Mouse (Mus musculus) stomach, embryonic 16.5 days (tissue): ENCODE data around the gene Pde6b. TPM values are rescaled to one million over a fixed set of nuclear protein-coding genes. Genes with fewer than 3 reads are reported as not detected.
A peak's percentile ranks its signal among the peaks of the same experiment; 100 is the strongest.

Experiments
- ATAC-seq: fragments of 200-750 bp; cut with Nextera tagmentation; 2 replicates; pipeline ENCODE4 v1.8.0; 2017; ENCODE audit warnings: moderate number of reproducible peaks, moderate TSS enrichment; ENCODE audit not compliant: insufficient read depth, low FRiP score
- H3K27ac ChIP-seq: fragments of 300-500 bp; sonication (generic); 2 replicates; pipeline ENCODE4 v1.5.1; 2014; ENCODE audit warnings: low read length
- H3K27me3 ChIP-seq: fragments of 300-500 bp; sonication (generic); 2 replicates; pipeline ENCODE4 v1.6.1; 2014; ENCODE audit warnings: low read length, control low read depth, mixed read lengths; ENCODE audit not compliant: control insufficient read depth, insufficient read depth
- H3K36me3 ChIP-seq: fragments of 300-500 bp; sonication (generic); 2 replicates; pipeline ENCODE4 v1.6.1; 2014; ENCODE audit warnings: low read length; ENCODE audit not compliant: control insufficient read depth, insufficient read depth
- H3K4me1 ChIP-seq: fragments of 300-500 bp; sonication (generic); 2 replicates; pipeline ENCODE4 v1.6.1; 2014; ENCODE audit warnings: low read length, control low read depth, mixed read lengths; ENCODE audit not compliant: control insufficient read depth, insufficient read depth
- H3K4me2 ChIP-seq: fragments of 300-500 bp; sonication (generic); 2 replicates; pipeline ENCODE4 v1.6.1; 2014; ENCODE audit warnings: low read depth, low read length, mixed read lengths
- H3K4me3 ChIP-seq: fragments of 300-500 bp; sonication (generic); replicated peaks from 2 replicates; pipeline ENCODE4 v1.5.1; 2014; ENCODE audit warnings: mild to moderate bottlenecking, low read length
- H3K9ac ChIP-seq: fragments of 300-500 bp; sonication (generic); 2 replicates; pipeline ENCODE4 v1.6.1; 2014; ENCODE audit warnings: low read length
- H3K9me3 ChIP-seq: fragments of 300-500 bp; sonication (generic); replicated peaks from 2 replicates; pipeline ENCODE4 v1.6.1; 2016; ENCODE audit warnings: low read length, control low read depth; ENCODE audit not compliant: control insufficient read depth
- WGBS: fragments of 180-500 bp; shearing (Covaris S2); extraction: QIAGEN DNeasy Blood & Tissue Kit; methylation state at CpG from one replicate; pipeline ENCODE4 v1.1.7; 2014; 5-methylcytosine and 5-hydroxymethylcytosine counted together
- polyA plus RNA-seq: library from polyadenylated mRNA; unstranded; fragments of >200 nt; fragmentation: Nextera tagmentation; extraction: Ambion mirVana; gene quantifications from 2 replicates; pipeline ENCODE4 v1.2.1, GENCODE M21; 2015

Gene Pde6b
- polyA plus RNA-seq, 1 experiment from 2014 or later = 0.59 TPM

DNA sequence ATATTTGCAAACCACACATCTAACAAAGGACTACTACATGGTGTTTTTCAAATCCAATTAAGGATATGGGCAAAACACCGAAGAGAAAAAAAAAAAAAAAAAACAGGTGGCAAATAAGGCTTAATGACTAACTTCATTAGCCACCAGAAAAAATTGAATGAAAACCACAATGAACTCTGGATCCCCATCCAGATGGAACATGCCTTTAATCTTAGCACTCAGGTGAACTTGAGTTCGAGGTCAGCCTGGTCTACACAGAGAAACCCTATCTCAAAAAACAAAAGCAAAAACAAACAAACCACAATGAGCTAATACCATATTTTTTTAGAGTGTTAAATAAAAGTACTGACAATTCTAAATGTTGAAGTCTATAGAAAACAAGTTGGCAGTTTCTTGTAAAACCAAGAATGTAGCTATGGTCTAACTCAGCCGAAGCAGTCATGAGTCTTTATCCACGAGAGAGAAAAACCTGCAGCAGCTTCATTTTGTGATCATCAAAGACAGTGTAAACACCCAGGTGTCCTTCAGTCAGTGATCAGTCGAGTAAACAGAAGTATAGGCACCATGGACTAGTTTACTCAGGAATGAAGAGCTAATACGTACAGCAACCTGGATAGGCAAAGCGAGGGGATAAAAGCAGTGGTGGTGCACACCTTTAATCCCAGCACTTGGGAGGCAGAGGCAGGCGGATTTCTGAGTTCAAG is 62.8 kb downstream of the Pde6b start:
- no peak overlapping the region for H3K4me2 ChIP-seq
- H3K4me3 ChIP-seq = no peak overlapping the region
- no peaks in the 10 kb centered on the region for H3K27me3 ChIP-seq
- peaks cover 2% of the 10 kb centered on the region; the same call in 1 of the 2 replicates for H3K4me1 ChIP-seq
- no peak for ATAC-seq
- no peak overlapping the region for H3K9ac ChIP-seq
- 74% methylated on average over 8 of the region's 8 CpGs for WGBS
- H3K27ac ChIP-seq = no peak overlapping the region
- no peaks in the 10 kb centered on the region for H3K9me3 ChIP-seq
- no peaks in the 10 kb centered on the region for H3K36me3 ChIP-seq

DNA sequence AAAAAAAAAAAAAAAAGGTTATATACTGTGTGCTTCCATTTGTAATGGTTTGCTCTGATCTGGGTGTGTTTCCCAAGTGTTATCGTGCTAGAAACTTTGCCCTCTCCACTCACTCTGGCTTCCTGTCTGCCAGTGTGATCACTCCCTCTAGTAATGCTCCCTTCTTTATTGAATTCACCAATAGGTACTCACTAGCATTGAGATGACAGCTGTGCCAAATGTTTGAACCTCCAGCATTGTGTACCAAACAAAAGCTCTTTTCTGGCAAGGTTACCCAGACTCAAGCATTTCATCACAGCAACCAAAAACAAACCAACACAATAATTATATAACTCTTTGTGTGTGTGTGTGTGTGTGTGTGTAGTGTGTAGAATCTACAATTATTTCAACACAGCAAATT is 63.4 kb downstream of the Pde6b start:
- Histone ChIP-seq H3K4me1 (peaks cover 2% of the 10 kb centered on the region; the same call in 1 of the 2 replicates), H3K9me3 (no peaks in the 10 kb centered on the region), H3K27me3 (no peaks in the 10 kb centered on the region), H3K27ac (no peak overlapping the region), H3K4me3 (no peak overlapping the region), H3K36me3 (no peaks in the 10 kb centered on the region), H3K9ac (no peak overlapping the region), H3K4me2 (no peak overlapping the region)
- 74% methylated on average over 1 of the region's 1 CpGs for WGBS
- ATAC-seq = no peak

DNA sequence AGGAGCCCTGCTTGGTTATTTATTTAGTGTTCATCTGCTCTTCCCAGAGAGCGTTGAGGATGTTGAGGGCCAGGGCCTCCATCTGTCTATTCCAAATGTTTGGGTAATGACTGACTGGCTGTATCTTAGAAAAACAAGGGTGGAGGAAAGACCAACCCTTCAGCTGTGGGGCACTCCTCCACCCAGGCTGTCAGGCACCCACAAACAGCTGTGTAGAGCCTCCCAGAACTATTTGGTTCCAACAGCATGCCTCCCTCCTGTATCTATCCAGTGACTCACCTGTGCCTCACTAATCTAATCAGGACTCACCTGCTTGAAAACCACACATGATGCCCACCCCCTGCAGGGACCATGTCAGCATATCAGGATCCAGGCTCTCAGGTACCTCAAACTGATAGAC is 64.2 kb downstream of the Pde6b start:
- H3K4me3 ChIP-seq = no peak overlapping the region
- no peaks in the 10 kb centered on the region for H3K9me3 ChIP-seq
- ATAC-seq = no peak
- H3K4me2 ChIP-seq = no peak overlapping the region
- no peaks in the 10 kb centered on the region for H3K36me3 ChIP-seq
- no peak overlapping the region for H3K9ac ChIP-seq
- peaks cover 2% of the 10 kb centered on the region; the same call in 1 of the 2 replicates for H3K4me1 ChIP-seq
- WGBS = 63% methylated on average over 1 of the region's 1 CpGs
- no peaks in the 10 kb centered on the region for H3K27me3 ChIP-seq
- H3K27ac ChIP-seq = no peak overlapping the region

DNA sequence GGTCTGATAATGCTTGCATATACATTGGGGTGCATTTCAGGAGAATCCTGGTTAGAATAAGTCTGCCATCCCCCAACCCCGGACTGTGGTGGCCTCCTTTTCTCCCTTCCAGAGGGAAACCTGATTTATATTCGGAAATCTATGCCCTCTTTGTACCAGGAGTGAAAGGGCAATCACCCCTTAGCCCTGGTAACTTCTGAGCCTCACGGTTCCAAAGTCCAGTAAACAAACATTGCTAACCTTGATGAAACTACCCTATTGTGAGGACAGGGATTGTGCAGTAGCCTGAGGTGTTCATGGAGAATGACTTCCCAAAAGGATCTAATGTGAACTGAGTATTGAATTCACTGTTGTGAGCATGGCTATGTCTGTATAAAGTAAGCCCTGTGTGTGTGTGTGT is 65.9 kb downstream of the Pde6b start:
- ATAC-seq = no peak
- WGBS = 49% methylated on average over 3 of the region's 3 CpGs

DNA sequence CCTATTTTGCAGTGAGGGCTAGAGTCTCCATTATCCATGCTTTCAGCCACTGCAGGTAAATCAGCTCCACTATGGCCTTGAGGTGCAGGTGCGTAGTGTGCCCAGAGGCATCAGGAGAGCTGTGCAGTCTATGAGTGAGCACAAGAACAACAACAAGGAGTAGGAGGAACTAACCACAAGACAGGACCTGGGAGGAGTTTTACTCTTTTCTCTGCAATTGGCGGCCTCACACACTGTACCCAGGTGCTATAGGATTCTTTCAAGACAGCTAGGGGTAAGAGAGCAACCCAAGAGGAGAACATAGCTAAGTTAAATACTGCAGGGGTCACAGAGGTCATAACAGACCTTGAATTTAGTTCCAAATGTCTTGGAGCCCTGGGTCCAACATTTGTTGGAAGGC is 70.5 kb downstream of the Pde6b start:
- H3K9me3 ChIP-seq = no peaks in the 10 kb centered on the region
- H3K27ac ChIP-seq = no peak overlapping the region
- H3K4me2 ChIP-seq = no peak overlapping the region
- no peaks in the 10 kb centered on the region for H3K27me3 ChIP-seq
- H3K9ac ChIP-seq = no peak overlapping the region
- 76% methylated on average over 2 of the region's 2 CpGs for WGBS
- H3K4me3 ChIP-seq = no peak overlapping the region
- H3K4me1 ChIP-seq = peaks cover 20% of the 10 kb centered on the region
- no peaks in the 10 kb centered on the region for H3K36me3 ChIP-seq
- no peak for ATAC-seq

More for the DNA sequence above, 65.9 kb downstream of the Pde6b start:
- H3K4me2 ChIP-seq = no peak overlapping the region
- H3K4me3 ChIP-seq = no peak overlapping the region
- no peaks in the 10 kb centered on the region for H3K9me3 ChIP-seq
- no peaks in the 10 kb centered on the region for H3K36me3 ChIP-seq
- no peak overlapping the region for H3K27ac ChIP-seq
- no peaks in the 10 kb centered on the region for H3K27me3 ChIP-seq
- H3K4me1 ChIP-seq = no peaks in the 10 kb centered on the region; the same call in 1 of the 2 replicates
- no peak overlapping the region for H3K9ac ChIP-seq

DNA sequence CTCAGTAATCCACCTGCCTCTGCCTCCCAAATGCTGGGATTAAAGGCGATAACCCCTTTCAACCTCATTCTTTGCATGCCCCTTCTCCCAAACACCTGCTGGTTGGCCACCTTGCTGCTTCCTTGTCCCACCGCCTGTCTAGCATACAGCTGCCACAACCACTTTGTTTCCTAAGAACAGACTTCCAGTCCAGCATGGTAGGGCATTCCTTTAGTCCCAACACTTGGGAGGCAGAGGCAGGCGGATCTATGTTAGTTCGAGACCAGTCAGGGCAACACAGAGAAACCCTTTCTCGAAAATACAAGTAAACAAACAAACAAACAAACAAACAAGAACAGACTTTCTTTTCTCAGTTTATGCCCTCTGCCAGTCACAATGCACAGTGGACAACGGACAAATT is 72.3 kb downstream of the Pde6b start:
- peaks cover 24% of the 10 kb centered on the region for H3K4me1 ChIP-seq
- H3K27me3 ChIP-seq = no peaks in the 10 kb centered on the region
- 43% methylated on average over 6 of the region's 6 CpGs for WGBS
- no peaks in the 10 kb centered on the region for H3K9me3 ChIP-seq
- H3K36me3 ChIP-seq = no peaks in the 10 kb centered on the region
- no peak overlapping the region for H3K27ac ChIP-seq
- H3K9ac ChIP-seq = peak overlapping the region; percentile 64
- peak overlapping the region; percentile 100 for H3K4me3 ChIP-seq
- peak overlapping the region; percentile 78 for H3K4me2 ChIP-seq
- no peak for ATAC-seq

DNA sequence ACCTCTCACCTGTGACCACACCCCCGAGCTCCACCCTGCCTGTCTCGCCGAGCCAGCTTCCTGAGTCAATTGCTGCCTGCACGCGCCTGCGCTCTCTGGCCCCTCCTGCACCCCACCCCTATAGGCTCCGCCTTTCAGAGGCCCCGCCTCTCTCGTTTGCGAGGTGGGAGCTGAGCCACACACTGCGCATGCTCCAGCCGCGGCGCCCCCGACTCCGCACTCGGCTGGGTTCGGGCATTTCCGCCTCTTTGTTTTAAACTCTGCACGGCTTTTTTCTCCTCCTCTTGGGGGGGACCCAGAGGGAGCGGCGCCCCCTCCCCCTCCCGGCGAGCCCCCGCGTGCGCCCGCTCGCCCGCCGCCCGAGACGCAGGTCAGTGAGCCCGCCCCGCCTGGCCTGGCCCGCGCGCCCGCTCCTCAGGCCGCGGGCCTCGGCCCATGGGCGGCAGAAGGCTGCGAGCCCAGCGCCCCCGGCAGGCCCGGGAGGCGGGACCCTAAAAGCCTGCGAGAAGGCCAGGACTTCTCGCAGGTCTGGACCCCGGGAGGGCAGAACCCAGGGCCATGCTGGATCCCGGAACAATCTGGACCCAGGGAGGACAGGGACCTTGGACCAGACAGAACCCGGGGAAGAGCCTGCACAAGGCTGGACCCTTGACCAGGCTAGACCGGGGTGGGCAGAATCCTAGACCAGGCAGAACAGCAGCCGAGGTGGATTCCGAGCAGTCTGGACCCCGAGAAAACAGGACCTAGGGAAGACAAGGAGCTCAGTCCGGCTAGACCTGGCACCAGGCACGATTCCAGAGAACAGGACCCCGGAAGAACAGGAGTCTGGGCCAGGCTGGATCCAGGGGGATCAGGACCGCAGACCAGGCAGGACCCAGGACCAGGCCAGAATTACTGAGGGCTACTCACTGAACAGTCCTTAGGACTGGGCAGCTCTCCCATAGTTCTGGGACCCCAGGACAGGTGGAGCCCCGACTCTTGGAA is 73.2 kb downstream of the Pde6b start, which contains the start of gene Pcgf3:
Gene Pcgf3, plus strand, starts transcription at position 151 of the 984 bp plus-strand sequence.
- Histone ChIP-seq H3K9ac (peak within 1 kb of the TSS; percentile 99), H3K36me3 (no peaks in the 10 kb centered on the region), H3K4me2 (peak within 1 kb of the TSS; percentile 99), H3K9me3 (no peaks in the 10 kb centered on the region), H3K4me3 (peak within 1 kb of the TSS; percentile 100), H3K27ac (peak within 1 kb of the TSS; percentile 80), H3K27me3 (no peaks in the 10 kb centered on the region), H3K4me1 (peaks cover 29% of the 10 kb centered on the region)
- under 1% methylated on average over 58 of the region's 62 CpGs for WGBS
- peak; percentile 98 for ATAC-seq

DNA sequence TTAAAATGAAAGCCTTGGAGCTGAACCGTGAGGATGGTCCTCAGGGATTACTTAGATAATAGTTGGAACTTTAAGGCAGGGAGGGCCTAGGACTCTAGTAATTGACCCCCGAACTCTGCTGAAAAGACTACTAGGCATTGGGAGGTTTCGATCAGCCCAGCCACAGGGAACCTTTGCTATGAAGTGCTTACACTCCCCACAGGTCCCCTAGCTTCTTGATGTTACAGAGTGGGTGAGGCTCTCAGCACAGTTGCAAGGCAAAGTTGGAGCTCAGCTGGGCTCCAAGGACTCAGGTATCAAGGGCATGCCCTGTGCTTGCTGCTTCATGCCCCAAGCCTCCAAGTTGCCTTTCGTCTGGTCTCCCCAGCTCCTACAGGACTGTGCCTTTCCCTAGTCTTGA is 74.3 kb downstream of the Pde6b start:
- peak overlapping the region; percentile 99 for H3K9ac ChIP-seq
- peak overlapping the region; percentile 99 for H3K4me2 ChIP-seq
- no peaks in the 10 kb centered on the region for H3K36me3 ChIP-seq
- 37% methylated on average over 4 of the region's 4 CpGs for WGBS
- peak overlapping the region; percentile 80 for H3K27ac ChIP-seq
- no peak for ATAC-seq
- H3K4me1 ChIP-seq = peaks cover 29% of the 10 kb centered on the region
- H3K4me3 ChIP-seq = peak overlapping the region; percentile 100
- H3K9me3 ChIP-seq = no peaks in the 10 kb centered on the region
- no peaks in the 10 kb centered on the region for H3K27me3 ChIP-seq
